Mouse (Mus musculus) spleen, adult 18-20 months (tissue): Measurements from ENCODE around the gene Tsr2.

Experiments used
- DNase-seq, 2 experiments: peaks; one replicate each; pipeline ENCODE4 v3.0.0; 2022; ENCODE audit warnings: mixed read lengths in 2 of 2

Gene Tsr2

GRCm38 (mm10) chrX:151096171-151097058 is at the start of gene Tsr2:
TSS of gene Tsr2 (minus strand) at chrX:151096543.
- peak; percentile 49 to 54 for DNase-seq

- no peak for DNase-seq
Observed at GRCm38 (mm10) chrX:151132785-151133184, 36.4 kb upstream of the Tsr2 start.

- no peak for DNase-seq
Observed at GRCm38 (mm10) chrX:151130493-151130892, 34.1 kb upstream of the Tsr2 start.

- DNase-seq, result no peak
Observed at GRCm38 (mm10) chrX:151123933-151124332, 27.6 kb upstream of the Tsr2 start.

GRCm38 (mm10) chrX:151117432-151117831 is 21.1 kb upstream of the Tsr2 start:
- DNase-seq, result no peak

- DNase-seq, result peak in 1 of 2 experiments; percentile 1
Observed at GRCm38 (mm10) chrX:151116795-151117194, 20.5 kb upstream of the Tsr2 start.

GRCm38 (mm10) chrX:151107301-151108067 is 11.1 kb upstream of the Tsr2 start:
- DNase-seq, result no peak

- DNase-seq, result no peak
Observed at GRCm38 (mm10) chrX:151087418-151087817, 8.9 kb downstream of the Tsr2 start.

GRCm38 (mm10) chrX:151085599-151085998 is 10.7 kb downstream of the Tsr2 start:
- DNase-seq, result no peak

GRCm38 (mm10) chrX:151076941-151077485 is 19.3 kb downstream of the Tsr2 start:
- no peak for DNase-seq

- DNase-seq, result no peak
Observed at GRCm38 (mm10) chrX:151076007-151076406, 20.3 kb downstream of the Tsr2 start.

- no peak for DNase-seq
Observed at GRCm38 (mm10) chrX:151067876-151068275, 28.5 kb downstream of the Tsr2 start.

GRCm38 (mm10) chrX:151066071-151066666 is 30.2 kb downstream of the Tsr2 start:
- DNase-seq, result no peak

GRCm38 (mm10) chrX:151061615-151062299 is 34.6 kb downstream of the Tsr2 start:
- DNase-seq, result no peak

GRCm38 (mm10) chrX:151059346-151059745 is 37.0 kb downstream of the Tsr2 start:
- DNase-seq, result no peak

GRCm38 (mm10) chrX:151055559-151055958 is 40.8 kb downstream of the Tsr2 start:
- DNase-seq, result no peak

GRCm38 (mm10) chrX:151054489-151054888 is 41.9 kb downstream of the Tsr2 start:
- no peak for DNase-seq

- no peak for DNase-seq
Observed at GRCm38 (mm10) chrX:151050337-151050736, 46.0 kb downstream of the Tsr2 start.

GRCm38 (mm10) chrX:151049661-151050215 is 46.6 kb downstream of the Tsr2 start:
- no peak for DNase-seq

GRCm38 (mm10) chrX:151047431-151048058 is 48.8 kb downstream of the Tsr2 start:
- DNase-seq, result peak in 1 of 2 experiments; percentile 2

GRCm38 (mm10) chrX:151046777-151047430 is 49.4 kb downstream of the Tsr2 start:
- peak; percentile 34 to 46 for DNase-seq
